Mouse (Mus musculus) heart, embryonic 14.5 days (tissue): Measurements from ENCODE around the gene Rbm3. TPM values are rescaled to one million over a fixed set of nuclear protein-coding genes. Genes with fewer than 3 reads are reported as not detected.

ENCODE experiments used
- ATAC-seq: fragments of 200-750 bp; cut with Nextera tagmentation; 2 replicates; pipeline ENCODE4 v1.8.0; 2017; ENCODE audit warnings: low read depth, moderate TSS enrichment; ENCODE audit not compliant: insufficient number of reproducible peaks, insufficient read depth, low FRiP score
- H3K27ac ChIP-seq, 2 experiments: fragments of 200-500 bp in 1 of 2; fragments of 300-500 bp in 1 of 2; sonication (generic) in 1 of 2; replicated peaks in 1 of 2; 2 replicates each; pipeline ENCODE4 v1.5.1; 2012 to 2014; ENCODE audit warnings: low read depth in 2 of 2, low read length in 2 of 2, control low read depth in 1 of 2, mild to moderate bottlenecking in 1 of 2, mixed read lengths in 1 of 2; ENCODE audit not compliant: control insufficient read depth in 1 of 2, insufficient read depth in 1 of 2
- H3K27me3 ChIP-seq: fragments of 300-500 bp; sonication (generic); 2 replicates; pipeline ENCODE4 v1.6.1; 2014; ENCODE audit warnings: mild to moderate bottlenecking, low read length, control low read depth; ENCODE audit not compliant: control insufficient read depth, insufficient read depth
- H3K36me3 ChIP-seq: fragments of 300-500 bp; sonication (generic); 2 replicates; pipeline ENCODE4 v1.6.1; 2014; ENCODE audit warnings: mild to moderate bottlenecking, control low read depth, low read length, mixed read lengths; ENCODE audit not compliant: control insufficient read depth, insufficient read depth
- H3K4me1 ChIP-seq, 2 experiments: fragments of 200-500 bp in 1 of 2; fragments of 300-500 bp in 1 of 2; sonication (generic) in 1 of 2; 2 replicates each; pipeline ENCODE4 v1.6.1; 2012 to 2014; ENCODE audit warnings: low read length in 2 of 2, control low read depth in 1 of 2, mixed read lengths in 1 of 2; ENCODE audit not compliant: control insufficient read depth in 2 of 2, insufficient read depth in 2 of 2
- H3K4me2 ChIP-seq: fragments of 300-500 bp; sonication (generic); 2 replicates; pipeline ENCODE4 v1.6.1; 2014; ENCODE audit warnings: mild to moderate bottlenecking, low read length
- H3K4me3 ChIP-seq, 2 experiments: fragments of 200-500 bp in 1 of 2; fragments of 300-500 bp in 1 of 2; sonication (generic) in 1 of 2; 2 replicates each; pipeline ENCODE4 v1.5.1; 2012 to 2014; ENCODE audit warnings: low read length in 2 of 2, mild to moderate bottlenecking in 2 of 2, control low read depth in 1 of 2, low read depth in 1 of 2, moderate library complexity in 1 of 2; ENCODE audit not compliant: control insufficient read depth in 1 of 2, insufficient read depth in 1 of 2
- H3K9ac ChIP-seq: fragments of 300-500 bp; sonication (generic); 2 replicates; pipeline ENCODE4 v1.6.1; 2014; ENCODE audit warnings: mild to moderate bottlenecking, low read length
- H3K9me3 ChIP-seq: fragments of 300-500 bp; sonication (generic); 2 replicates; pipeline ENCODE4 v1.6.1; 2016; ENCODE audit warnings: low read length, control low read depth; ENCODE audit not compliant: control insufficient read depth
- WGBS: fragments of 180-500 bp; shearing (Covaris S2); extraction: QIAGEN DNeasy Blood & Tissue Kit; methylation state at CpG from one replicate; pipeline ENCODE4 v1.1.7; 2014; 5-methylcytosine and 5-hydroxymethylcytosine counted together
- polyA plus RNA-seq: library from polyadenylated mRNA; unstranded; fragments of >200 nt; fragmentation: Nextera tagmentation; extraction: Ambion mirVana; gene quantifications from 2 replicates; pipeline ENCODE4 v1.2.1, GENCODE M21; 2014

The Rbm3 gene
- polyA plus RNA-seq, 1 experiment from 2014 or later, result 317 TPM

DNA sequence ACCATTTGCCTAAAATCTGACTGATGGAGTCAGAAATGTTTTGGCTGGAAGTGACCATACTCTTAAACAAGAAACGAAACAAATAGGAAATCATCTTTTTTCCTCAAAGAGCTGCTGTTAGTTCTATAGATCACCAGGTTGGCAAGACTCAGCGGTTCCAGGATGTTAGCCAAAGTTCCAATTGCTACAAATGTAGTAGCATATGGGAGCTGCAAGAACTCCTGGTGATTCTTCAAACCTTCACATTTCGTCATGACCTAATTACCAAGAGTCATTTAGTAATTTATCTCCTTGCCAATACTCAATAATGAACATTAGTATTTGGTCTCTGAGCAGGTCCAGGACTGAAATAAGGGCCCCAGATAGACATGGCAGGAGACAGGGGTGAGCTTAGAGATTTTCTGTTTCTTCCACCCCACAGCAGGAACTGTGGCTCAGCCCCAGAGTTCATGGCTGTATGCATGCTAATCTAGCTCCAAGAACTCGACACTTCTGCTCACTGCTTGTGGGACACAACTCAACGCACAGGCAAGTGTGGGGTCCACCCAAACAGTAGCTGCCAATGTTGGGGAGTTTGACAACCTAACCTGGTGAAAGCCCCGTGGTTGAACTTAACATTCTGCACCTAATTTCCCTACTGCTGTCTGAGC, 21.7 kb downstream of the Rbm3 start:
- H3K4me3 ChIP-seq, result no peak overlapping the region
- no peak overlapping the region for H3K9ac ChIP-seq
- WGBS, result 83% methylated on average over 6 of the region's 6 CpGs
- no peak overlapping the region for H3K4me2 ChIP-seq
- ATAC-seq, result no peak
- H3K36me3 ChIP-seq, result peaks cover 37% of the 10 kb centered on the region
- H3K27me3 ChIP-seq, result no peaks in the 10 kb centered on the region
- H3K4me1 ChIP-seq, result no peaks in the 10 kb centered on the region
- H3K27ac ChIP-seq, result no peak overlapping the region
- no peaks in the 10 kb centered on the region for H3K9me3 ChIP-seq

DNA sequence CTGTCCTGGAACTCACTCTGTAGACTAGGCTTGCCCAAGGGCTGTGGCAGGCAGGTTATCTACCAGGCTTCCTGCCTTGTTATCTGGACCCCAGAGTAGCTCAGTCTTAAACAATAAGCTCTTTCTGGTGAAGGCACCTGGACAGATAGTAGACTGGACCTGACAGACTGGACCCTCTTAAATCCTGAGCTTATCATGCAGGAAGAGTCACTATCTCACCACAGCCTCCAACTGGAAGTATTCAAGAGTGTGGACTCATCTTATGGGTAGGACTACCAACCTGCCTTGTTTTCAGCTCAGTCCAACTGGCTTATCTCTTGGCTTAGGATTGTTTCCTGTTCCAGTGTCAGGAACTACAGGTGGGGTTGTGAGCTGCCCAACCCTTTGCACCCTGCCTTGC, 28.4 kb downstream of the Rbm3 start:
- Histone ChIP-seq H3K9ac (no peak overlapping the region), H3K27ac (no peak overlapping the region), H3K4me1 (no peaks in the 10 kb centered on the region), H3K27me3 (no peaks in the 10 kb centered on the region), H3K36me3 (no peaks in the 10 kb centered on the region), H3K4me3 (no peak overlapping the region), H3K9me3 (no peaks in the 10 kb centered on the region), H3K4me2 (no peak overlapping the region)
- no peak for ATAC-seq

DNA sequence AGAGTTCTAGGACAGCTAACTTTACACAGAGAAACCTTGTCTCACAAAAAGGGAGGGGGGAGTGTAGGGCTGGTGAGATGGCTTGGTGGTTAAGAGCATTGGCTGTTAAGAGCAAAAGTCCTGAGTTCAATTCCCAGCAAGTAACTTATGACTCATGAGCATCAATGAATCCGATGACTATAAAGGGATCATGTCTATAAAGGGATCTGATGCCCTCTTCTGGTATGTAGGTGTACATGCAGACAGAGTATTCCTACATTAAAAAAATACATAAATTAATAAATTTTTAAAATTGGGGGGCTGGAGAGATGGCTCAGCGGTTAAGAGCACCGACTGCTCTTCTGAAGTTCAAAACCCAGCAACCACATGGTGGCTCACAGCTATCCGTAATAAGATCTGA, 30.4 kb downstream of the Rbm3 start:
- 63% methylated on average over 4 of the region's 4 CpGs for WGBS
- H3K27ac ChIP-seq, result no peak overlapping the region
- H3K9ac ChIP-seq, result no peak overlapping the region
- H3K9me3 ChIP-seq, result no peaks in the 10 kb centered on the region
- no peaks in the 10 kb centered on the region for H3K27me3 ChIP-seq
- no peak overlapping the region for H3K4me2 ChIP-seq
- H3K4me3 ChIP-seq, result no peak overlapping the region
- no peaks in the 10 kb centered on the region for H3K36me3 ChIP-seq
- ATAC-seq, result no peak
- H3K4me1 ChIP-seq, result no peaks in the 10 kb centered on the region

- no peaks in the 10 kb centered on the region for H3K4me1 ChIP-seq
- H3K9ac ChIP-seq, result no peak overlapping the region
- no peak overlapping the region for H3K4me2 ChIP-seq
- H3K27me3 ChIP-seq, result no peaks in the 10 kb centered on the region
- no peak overlapping the region for H3K27ac ChIP-seq
- no peaks in the 10 kb centered on the region for H3K36me3 ChIP-seq
- H3K9me3 ChIP-seq, result no peaks in the 10 kb centered on the region
- ATAC-seq, result no peak
- no peak overlapping the region for H3K4me3 ChIP-seq
- WGBS, result 87% methylated on average over 3 of the region's 3 CpGs
Observed at GRCm38 (mm10) chrX:8105019-8105418, 40.7 kb downstream of the Rbm3 start.

GRCm38 (mm10) chrX:8102213-8102668, 43.4 kb downstream of the Rbm3 start:
- Histone ChIP-seq H3K4me2 (no peak overlapping the region), H3K27ac (no peak overlapping the region), H3K9me3 (no peaks in the 10 kb centered on the region), H3K4me3 (no peak overlapping the region), H3K36me3 (no peaks in the 10 kb centered on the region), H3K27me3 (no peaks in the 10 kb centered on the region), H3K9ac (no peak overlapping the region), H3K4me1 (no peaks in the 10 kb centered on the region)
- ATAC-seq, result no peak
- 34% methylated on average over 7 of the region's 7 CpGs for WGBS

GRCm38 (mm10) chrX:8101017-8101416, 44.7 kb downstream of the Rbm3 start:
- no peaks in the 10 kb centered on the region for H3K36me3 ChIP-seq
- H3K27me3 ChIP-seq, result no peaks in the 10 kb centered on the region
- no peak for ATAC-seq
- no peak overlapping the region for H3K27ac ChIP-seq
- no peak overlapping the region for H3K4me2 ChIP-seq
- H3K9ac ChIP-seq, result no peak overlapping the region
- H3K4me3 ChIP-seq, result no peak overlapping the region
- no peaks in the 10 kb centered on the region for H3K4me1 ChIP-seq
- 22% methylated on average over 3 of the region's 3 CpGs for WGBS
- no peaks in the 10 kb centered on the region for H3K9me3 ChIP-seq

DNA sequence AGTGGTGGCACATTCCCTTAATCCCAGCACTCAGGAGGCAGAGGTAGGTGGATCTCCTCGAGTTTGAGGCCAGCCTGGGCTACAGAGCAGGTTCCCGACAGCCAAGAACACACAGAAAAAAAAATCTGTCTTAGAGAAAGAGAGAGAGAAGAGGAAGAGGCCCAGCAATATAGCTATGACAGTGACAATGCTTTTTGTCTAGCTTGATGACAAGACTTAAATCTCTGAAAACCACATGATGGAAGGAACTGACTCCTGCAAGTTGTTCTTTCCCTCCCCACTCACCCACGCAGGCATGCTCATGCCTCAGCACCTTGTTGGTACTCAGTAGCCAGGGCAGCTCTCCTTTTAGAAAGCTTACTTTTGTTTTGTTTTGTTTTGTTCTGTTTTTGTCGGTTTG, 46.2 kb downstream of the Rbm3 start:
- no peak for ATAC-seq
- H3K9me3 ChIP-seq, result no peaks in the 10 kb centered on the region
- H3K27ac ChIP-seq, result no peak overlapping the region
- no peaks in the 10 kb centered on the region for H3K36me3 ChIP-seq
- no peaks in the 10 kb centered on the region for H3K4me1 ChIP-seq
- H3K4me2 ChIP-seq, result no peak overlapping the region
- H3K4me3 ChIP-seq, result no peak overlapping the region
- H3K9ac ChIP-seq, result no peak overlapping the region
- no peaks in the 10 kb centered on the region for H3K27me3 ChIP-seq
- 45% methylated on average over 4 of the region's 4 CpGs for WGBS

- no peaks in the 10 kb centered on the region for H3K4me1 ChIP-seq
- 15% methylated on average over 17 of the region's 19 CpGs for WGBS
- no peaks in the 10 kb centered on the region for H3K27me3 ChIP-seq
- H3K4me3 ChIP-seq, result peak overlapping the region; percentile 27 to 29
- H3K27ac ChIP-seq, result peak overlapping the region; percentile 47 to 70; a peak in 3 of 4 replicates
- peak; percentile 95 for ATAC-seq
- H3K4me2 ChIP-seq, result peak overlapping the region; percentile 59
- no peaks in the 10 kb centered on the region for H3K36me3 ChIP-seq
- H3K9me3 ChIP-seq, result no peaks in the 10 kb centered on the region
- H3K9ac ChIP-seq, result peak overlapping the region; percentile 63
Observed at GRCm38 (mm10) chrX:8096787-8097242, 48.9 kb downstream of the Rbm3 start.
